Mouse (Mus musculus) left cerebral cortex, postnatal 36 days (tissue): ENCODE measurements around the gene Wfikkn2. TPM values are rescaled to one million over a fixed set of nuclear protein-coding genes. Genes with fewer than 3 reads are reported as not detected.

Experiments
- DNase-seq, 2 experiments: peaks; one replicate each; pipeline ENCODE4 v3.0.0; 2021 to 2022; ENCODE audit warnings: low spot score in 2 of 2, mixed read lengths in 1 of 2
- intact Hi-C: fragments of 180-260 bp; cut with DNase I; formaldehyde crosslinking; loops from one replicate; pipeline ENCODE4 v1.15.1; 2025
- total RNA-seq, 2 experiments: library from RNA; stranded (reverse); gene quantifications; 2 replicates each; pipeline ENCODE4 v1.2.3; 2021

The Wfikkn2 gene
- total RNA-seq, 2 experiments from 2014 or later: 1.3 to 1.5 TPM

DNA sequence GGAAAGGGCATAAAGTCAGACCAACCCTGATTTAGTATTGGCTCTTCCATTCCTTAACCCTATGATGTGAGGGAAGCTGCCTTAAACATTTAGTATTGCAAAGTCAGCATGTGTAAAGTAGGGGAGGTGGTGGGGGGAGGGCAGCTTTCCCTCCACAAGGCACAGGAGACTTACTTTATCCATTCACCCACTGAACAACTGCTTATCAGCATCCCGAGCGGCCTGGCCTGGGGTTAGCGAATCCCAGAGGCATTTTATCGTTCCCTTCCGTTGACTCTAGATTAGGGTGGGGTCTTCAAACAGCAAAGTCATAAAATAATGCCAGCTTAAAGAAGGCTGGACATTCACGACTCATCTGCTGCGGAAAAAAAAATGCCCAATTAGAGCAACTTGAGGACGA lies 15.6 kb downstream of the Wfikkn2 start:
- intact Hi-C loops: no loop called here
- no peak for DNase-seq

- intact Hi-C loops: no loop called here
- DNase-seq: no peak
Measured at GRCm38 (mm10) chr11:94229207-94229960, 16.4 kb downstream of the Wfikkn2 start.

GRCm38 (mm10) chr11:94228416-94228815 lies 17.4 kb downstream of the Wfikkn2 start:
- intact Hi-C loops: no loop called here
- no peak for DNase-seq

DNA sequence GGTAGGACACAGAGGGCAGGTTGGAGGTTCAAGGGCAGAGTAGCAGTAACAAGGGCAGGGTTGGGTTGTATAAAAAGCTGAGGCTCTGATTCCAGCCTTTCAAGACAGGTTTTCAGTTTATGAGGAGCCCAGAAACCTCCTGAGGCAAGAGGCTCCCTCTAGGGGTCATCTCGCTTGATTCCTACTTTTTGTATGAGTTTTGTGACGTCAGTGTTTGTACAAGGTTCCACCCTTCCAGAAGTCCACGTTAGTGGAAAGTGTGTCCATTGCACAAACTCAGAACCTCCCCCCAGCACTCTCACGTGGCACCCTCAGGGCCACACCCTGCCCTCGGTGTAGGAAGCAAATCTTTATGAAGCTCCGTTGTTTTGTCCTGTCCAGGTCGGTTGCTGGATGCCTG lies 19.8 kb downstream of the Wfikkn2 start:
- no peak for DNase-seq
- intact Hi-C loops: loop anchor here (2.0 kb wide), 1 partner anchor 97 kb away; no protein-coding TSS in a partner anchor

GRCm38 (mm10) chr11:94223531-94223930 lies 22.3 kb downstream of the Wfikkn2 start:
- intact Hi-C loops: no loop called here
- no peak for DNase-seq

DNA sequence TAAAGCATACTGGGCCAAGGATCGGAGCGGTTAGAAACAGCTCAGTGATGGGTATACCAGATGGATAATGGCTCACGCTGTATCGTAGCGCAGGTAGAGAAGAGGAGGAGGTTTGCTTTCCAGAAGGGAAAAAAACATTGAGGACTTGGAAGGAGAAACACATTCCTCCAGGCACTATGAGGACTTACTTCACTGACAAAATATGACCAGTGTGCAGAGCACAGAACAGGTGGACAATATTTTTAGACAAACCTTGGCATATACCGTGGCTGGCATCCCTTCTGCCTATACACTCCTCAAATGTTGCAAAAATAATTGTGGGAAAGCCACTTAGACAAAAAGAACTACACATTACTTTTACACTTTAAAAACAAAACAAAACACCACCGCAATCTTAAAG lies 24.5 kb downstream of the Wfikkn2 start:
- intact Hi-C loops: no loop called here

GRCm38 (mm10) chr11:94216247-94216646 lies 29.6 kb downstream of the Wfikkn2 start:
- DNase-seq: no peak
- intact Hi-C loops: no loop called here

More for the DNA sequence above, 24.5 kb downstream of the Wfikkn2 start:
- DNase-seq: no peak

DNA sequence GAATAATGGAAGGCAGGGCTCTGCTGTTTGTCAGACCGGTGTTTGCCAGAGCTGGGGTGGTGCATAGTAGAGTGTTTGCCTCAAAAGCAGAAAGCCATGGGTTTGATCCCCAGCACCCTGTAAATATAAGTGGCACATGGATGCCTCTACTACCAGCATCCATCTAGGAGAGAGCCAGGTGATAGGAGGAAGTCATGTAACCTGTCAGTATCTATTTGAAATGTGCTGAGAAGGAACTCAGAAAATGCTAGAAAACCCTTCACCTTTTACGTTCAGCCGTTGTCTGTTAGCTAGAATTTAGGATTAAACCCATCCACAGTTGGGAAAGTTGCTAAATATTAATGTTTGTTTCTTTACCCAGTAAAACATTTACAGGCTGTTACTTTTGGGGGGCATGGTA lies 30.2 kb downstream of the Wfikkn2 start:
- DNase-seq: no peak
- intact Hi-C loops: no loop called here

- peak in 1 of 2 experiments; percentile 29 for DNase-seq
- intact Hi-C loops: loop anchor here (1.0 to 5.0 kb wide), 2 partner anchors 86 to 217 kb away; partner anchors contain the start of gene Spag9
Measured at GRCm38 (mm10) chr11:94213735-94214594, 31.8 kb downstream of the Wfikkn2 start.

- intact Hi-C loops: loop anchor here (1.0 to 5.0 kb wide), 2 partner anchors 85 to 216 kb away; partner anchors contain the start of gene Spag9
- no peak for DNase-seq
Measured at GRCm38 (mm10) chr11:94212997-94213396, 32.8 kb downstream of the Wfikkn2 start.

GRCm38 (mm10) chr11:94212489-94212836 lies 33.3 kb downstream of the Wfikkn2 start:
- no peak for DNase-seq
- intact Hi-C loops: loop anchor here (5.0 kb wide), 1 partner anchor 215 kb away; the partner anchor contains the start of gene Spag9

- intact Hi-C loops: loop anchor here (1.0 to 5.0 kb wide), 2 partner anchors 79 to 215 kb away; partner anchors contain the start of gene Spag9
- peak; percentile 50 to 62 for DNase-seq
Measured at GRCm38 (mm10) chr11:94211651-94212488, 33.9 kb downstream of the Wfikkn2 start.

- DNase-seq: peak; percentile 97
- intact Hi-C loops: loop anchor here (1.0 to 5.0 kb wide), 2 partner anchors 78 to 214 kb away; partner anchors contain the start of gene Spag9
Measured at GRCm38 (mm10) chr11:94211124-94211603, 34.6 kb downstream of the Wfikkn2 start, which contains the start of gene Tob1. Tob1 (plus strand) TSS chr11:94211454.

GRCm38 (mm10) chr11:94210191-94211086 lies 35.4 kb downstream of the Wfikkn2 start:
- intact Hi-C loops: loop anchor here (1.0 to 5.0 kb wide), 4 partner anchors 50 to 213 kb away; partner anchors contain the start of gene Spag9
- peak; percentile 93 for DNase-seq

- peak in 1 of 2 experiments; percentile 68 for DNase-seq
- intact Hi-C loops: loop anchor here (1.0 to 5.0 kb wide), 3 partner anchors 49 to 212 kb away; partner anchors contain the start of gene Spag9
Measured at GRCm38 (mm10) chr11:94209695-94210131, 36.1 kb downstream of the Wfikkn2 start.

- intact Hi-C loops: no loop called here
- DNase-seq: no peak
Measured at GRCm38 (mm10) chr11:94208811-94209675, 36.8 kb downstream of the Wfikkn2 start.
